ENCODE assay signal across 8 mouse cellular contexts in the genomic region with DNA sequence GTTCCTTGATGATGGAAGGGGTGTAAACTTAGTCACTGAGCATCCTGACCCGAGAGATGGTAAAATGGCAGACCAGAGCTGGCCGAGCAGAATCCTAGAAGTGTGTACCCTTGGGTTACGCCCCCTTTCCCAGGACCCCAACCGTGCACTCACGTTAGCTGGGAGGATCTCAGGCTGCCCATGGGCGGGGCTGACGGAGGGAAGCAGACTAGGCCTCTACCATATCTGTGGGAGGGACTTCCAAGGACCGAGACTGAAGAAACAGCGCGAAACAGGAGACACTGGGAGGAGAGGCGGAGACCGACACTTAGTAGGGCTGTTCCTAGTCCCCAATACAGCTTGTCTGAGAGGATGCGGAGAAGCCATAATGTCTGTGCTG. TPM values are rescaled to one million over a fixed set of nuclear protein-coding genes. Genes with fewer than 3 reads are reported as not detected.
DNase-seq lines count a peak whose midpoint lies in the region; ATAC-seq and TF ChIP-seq lines count a peak whose summit lies in the region.

No protein-coding gene starts in this region.

- peak overlapping the region; percentile 52 for H3K4me3 ChIP-seq in kidney, embryonic 14.5 days (ENCODE audit: low read length)
- peak overlapping the region; percentile 57 for H3K4me3 ChIP-seq in embryonic facial prominence, embryonic 14.5 days (ENCODE audit: low read depth, low read length)
- H3K4me3 ChIP-seq in intestine, embryonic 16.5 days (ENCODE audit: low read length), result peak overlapping the region; percentile 62
- H3K4me3 ChIP-seq in stomach, postnatal 0 days (ENCODE audit: low read depth, low read length), result peak overlapping the region; percentile 49

- peak; percentile 36 for ATAC-seq in kidney, embryonic 14.5 days (ENCODE audit: low FRiP score, low TSS enrichment)
- peak; percentile 28; the same call in 1 of the 2 replicates for ATAC-seq in embryonic facial prominence, embryonic 14.5 days (ENCODE audit: low read depth)
- peak; percentile 26 for ATAC-seq in intestine, embryonic 16.5 days
- no peak for ATAC-seq in stomach, postnatal 0 days (ENCODE audit: low FRiP score, low TSS enrichment)

- 2% methylated on average over 13 of the region's 13 CpGs for WGBS in kidney, embryonic 14.5 days
- WGBS in embryonic facial prominence, embryonic 14.5 days, result 3% methylated on average over 13 of the region's 13 CpGs
- WGBS in intestine, embryonic 16.5 days, result 2% methylated on average over 13 of the region's 13 CpGs
- 9% methylated on average over 13 of the region's 13 CpGs for WGBS in stomach, postnatal 0 days

- H3K4me2 ChIP-seq in kidney, embryonic 14.5 days (replicated peaks; ENCODE audit: low read depth, low read length), result peak overlapping the region; percentile 96
- H3K4me2 ChIP-seq in embryonic facial prominence, embryonic 14.5 days (ENCODE audit: low read depth, low read length), result peak overlapping the region; percentile 75
- peak overlapping the region; percentile 97 for H3K4me2 ChIP-seq in intestine, embryonic 16.5 days (ENCODE audit: low read depth, low read length)
- peak overlapping the region; percentile 88 for H3K4me2 ChIP-seq in stomach, postnatal 0 days (replicated peaks; ENCODE audit: low read depth)

- no peak for TF ChIP-seq EP300 in stomach, postnatal 0 days (optimal IDR thresholded peaks at IDR 0.05)

- H3K4me1 ChIP-seq in kidney, embryonic 14.5 days (ENCODE audit: control insufficient read depth, insufficient read depth, low read length), result peaks cover 16% of the 10 kb centered on the region
- H3K4me1 ChIP-seq in embryonic facial prominence, embryonic 14.5 days (ENCODE audit: control insufficient read depth, insufficient read depth, low read length), result peaks cover 26% of the 10 kb centered on the region
- H3K4me1 ChIP-seq in intestine, embryonic 16.5 days (ENCODE audit: control insufficient read depth, insufficient read depth, low read length), result peaks cover 56% of the 10 kb centered on the region
- H3K4me1 ChIP-seq in stomach, postnatal 0 days (replicated peaks; ENCODE audit: control insufficient read depth, insufficient read depth), result 0 out of 2 replicates have a peak, but pooled peaks cover 2% of the 10 kb centered on the region

- no peaks in the 10 kb centered on the region for H3K9me3 ChIP-seq in kidney, embryonic 14.5 days (ENCODE audit: control insufficient read depth, low read length)
- H3K9me3 ChIP-seq in embryonic facial prominence, embryonic 14.5 days (ENCODE audit: control insufficient read depth, low read length), result no peaks in the 10 kb centered on the region
- no peaks in the 10 kb centered on the region for H3K9me3 ChIP-seq in intestine, embryonic 16.5 days (ENCODE audit: control insufficient read depth, low read length)
- no peaks in the 10 kb centered on the region for H3K9me3 ChIP-seq in stomach, postnatal 0 days (ENCODE audit: control insufficient read depth, low read length)

- H3K9ac ChIP-seq in kidney, embryonic 14.5 days (ENCODE audit: low read depth, low read length), result peak overlapping the region; percentile 56; the same call in 1 of the 2 replicates
- H3K9ac ChIP-seq in embryonic facial prominence, embryonic 14.5 days (ENCODE audit: low read depth, low read length), result peak overlapping the region; percentile 62; the same call in 1 of the 2 replicates
- peak overlapping the region; percentile 74 for H3K9ac ChIP-seq in intestine, embryonic 16.5 days (ENCODE audit: low read depth, low read length)
- peak overlapping the region; percentile 69 for H3K9ac ChIP-seq in stomach, postnatal 0 days (ENCODE audit: low read length)

- peaks cover 18% of the 10 kb centered on the region; the same call in 1 of the 2 replicates for H3K27me3 ChIP-seq in kidney, embryonic 14.5 days (ENCODE audit: control insufficient read depth, insufficient read depth, low read length)
- peaks cover 53% of the 10 kb centered on the region for H3K27me3 ChIP-seq in embryonic facial prominence, embryonic 14.5 days (replicated peaks; ENCODE audit: control insufficient read depth, insufficient read depth, low read length)
- H3K27me3 ChIP-seq in intestine, embryonic 16.5 days (replicated peaks; ENCODE audit: control insufficient read depth, insufficient read depth, low read length), result peaks cover 10% of the 10 kb centered on the region
- H3K27me3 ChIP-seq in stomach, postnatal 0 days (ENCODE audit: control insufficient read depth, insufficient read depth, low read length), result no peaks in the 10 kb centered on the region; the same call in 1 of the 2 replicates

- DNase-seq in kidney, adult 8-10 months, result no peak
- peak; percentile 62 for DNase-seq in embryonic facial prominence, embryonic 14.5 days (ENCODE audit: low spot score)
- DNase-seq in lung, postnatal 25 days (ENCODE audit: low spot score), result peak; percentile 68
- peak; percentile 54 for DNase-seq in stomach, postnatal 0 days (ENCODE audit: low spot score)
- no peak for DNase-seq in left cerebral cortex, adult 8-10 months (ENCODE audit: low spot score in 2 of 2)
- no peak for DNase-seq in layer of hippocampus, adult 11-12 months (ENCODE audit: low spot score)

- peaks cover under 1% of the 10 kb centered on the region; the same call in 1 of the 2 replicates for H3K36me3 ChIP-seq in kidney, embryonic 14.5 days (ENCODE audit: control insufficient read depth, insufficient read depth, low read length)
- H3K36me3 ChIP-seq in embryonic facial prominence, embryonic 14.5 days (ENCODE audit: control insufficient read depth, insufficient read depth, low read length), result peaks cover 10% of the 10 kb centered on the region
- H3K36me3 ChIP-seq in intestine, embryonic 16.5 days (ENCODE audit: control insufficient read depth, insufficient read depth, low read length), result no peaks in the 10 kb centered on the region
- H3K36me3 ChIP-seq in stomach, postnatal 0 days (ENCODE audit: control insufficient read depth, insufficient read depth, low read length), result no peaks in the 10 kb centered on the region

- H3K27ac ChIP-seq in kidney, embryonic 14.5 days (ENCODE audit: low read depth, low read length), result peak overlapping the region; percentile 43; the same call in 1 of the 2 replicates
- H3K27ac ChIP-seq in embryonic facial prominence, embryonic 14.5 days (replicated peaks; ENCODE audit: low read depth, low read length), result peak overlapping the region; percentile 56
- peak overlapping the region; percentile 78 for H3K27ac ChIP-seq in intestine, embryonic 16.5 days (ENCODE audit: low read length)
- peak overlapping the region; percentile 94 for H3K27ac ChIP-seq in stomach, postnatal 0 days (replicated peaks)

- TF ChIP-seq CTCF in stomach, postnatal 0 days (IDR thresholded peaks at IDR 0.05; ENCODE audit: low read depth), result no peak

RNA-seq across cellular contexts. Expression of a gene that starts 1.4 kb away (rescaled TPM):
- 11.7 and 15.6 TPM in 2 replicates for polyA plus RNA-seq in kidney, embryonic 14.5 days (2014; fragmentation: Nextera tagmentation; extraction: Ambion mirVana)
- polyA plus RNA-seq in embryonic facial prominence, embryonic 14.5 days (2014; fragmentation: Nextera tagmentation; extraction: Ambion mirVana), result 8.6 and 9.4 TPM in 2 replicates
- 40.2 and 42.3 TPM in 2 replicates for polyA plus RNA-seq in intestine, embryonic 16.5 days (2015; fragmentation: Nextera tagmentation; extraction: Ambion mirVana)
- 18.2 and 22.1 TPM in 2 replicates for polyA plus RNA-seq in stomach, postnatal 0 days (2015; fragmentation: Nextera tagmentation; extraction: Ambion mirVana)
- total RNA-seq in left cerebral cortex, adult 8-10 months (2022), result 10 to 100 TPM; 17.6 to 21.1 (median 19.1) TPM

RNA-seq across cellular contexts. Expression of a gene that starts 50.4 kb away (rescaled TPM):
- 5.0 and 8.9 TPM in 2 replicates for polyA plus RNA-seq in kidney, embryonic 14.5 days (2014; fragmentation: Nextera tagmentation; extraction: Ambion mirVana)
- 8.1 and 8.7 TPM in 2 replicates for polyA plus RNA-seq in embryonic facial prominence, embryonic 14.5 days (2014; fragmentation: Nextera tagmentation; extraction: Ambion mirVana)
- 6.1 and 7.0 TPM in 2 replicates for polyA plus RNA-seq in intestine, embryonic 16.5 days (2015; fragmentation: Nextera tagmentation; extraction: Ambion mirVana)
- 3.6 and 4.2 TPM in 2 replicates for polyA plus RNA-seq in stomach, postnatal 0 days (2015; fragmentation: Nextera tagmentation; extraction: Ambion mirVana)
- 10 to 100 TPM; 17.4 to 18.2 (median 18.0) TPM for total RNA-seq in left cerebral cortex, adult 8-10 months (2022)

Comparison
In these comparisons a context has a peak if more than half of its experiments do, and no peak if none do; other contexts are left out.
1. H3K27ac ChIP-seq: peak in every context shown above with its lines; median percentile 94 in stomach, postnatal 0 days; 78 in intestine, embryonic 16.5 days; 56 in embryonic facial prominence, embryonic 14.5 days; 43 in kidney, embryonic 14.5 days.
2. DNase-seq: peak in embryonic facial prominence, embryonic 14.5 days (single experiment), lung, postnatal 25 days (single experiment) and stomach, postnatal 0 days (single experiment); none in kidney, adult 8-10 months (0 of 2), left cerebral cortex, adult 8-10 months (0 of 2) and layer of hippocampus, adult 11-12 months (single experiment).
3. Peak in every context shown above with its lines, with median percentiles within 50 percentile points of each other: H3K4me2 ChIP-seq, H3K4me3 ChIP-seq and H3K9ac ChIP-seq.